Mouse (Mus musculus): ENCODE results near the gene Pold4.

DNA sequence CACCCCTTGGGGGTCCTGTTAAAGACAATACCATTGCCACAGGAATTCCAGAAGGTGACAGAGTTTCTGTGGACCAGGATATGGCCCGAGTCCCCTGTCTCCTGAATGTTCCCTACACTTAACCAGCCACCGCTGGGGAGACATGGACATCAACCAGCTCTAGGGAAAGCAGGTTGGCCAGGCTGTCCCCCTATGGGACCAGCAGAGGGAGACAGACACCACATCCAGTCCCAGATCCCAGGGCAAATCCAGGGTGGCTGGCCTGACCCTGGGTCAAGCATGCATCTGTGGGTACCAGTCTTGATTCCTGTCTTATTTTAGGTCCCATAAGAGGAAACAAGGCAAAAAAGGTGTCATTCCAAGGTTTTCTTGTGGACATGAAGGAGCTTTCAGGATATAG is 24.7 kb upstream of the Pold4 start:
- TF ChIP-seq CTCF (conservative IDR thresholded peaks at IDR 0.05 in 1 of 2, IDR thresholded peaks at IDR 0.05 in 1 of 2; ENCODE audit: low read depth in 2 of 2, low read length in 2 of 2) (peak; percentile 76 to 97), TCF12 (IDR thresholded peaks at IDR 0.05; ENCODE audit: low read depth, low read length) (peak; percentile 35; the same call in 1 of the 2 replicates), GABPA (IDR thresholded peaks at IDR 0.05; ENCODE audit: insufficient replicate concordance, low read depth, low read length) (no peak), MAX (IDR thresholded peaks at IDR 0.05; ENCODE audit: low read length) (no peak), MYC (IDR thresholded peaks at IDR 0.05; ENCODE audit: low read depth, low read length) (0 out of 2 replicates have a peak, but pooled peaks have one; percentile 44), SMC3 (IDR thresholded peaks at IDR 0.05; ENCODE audit: low read depth, low read length) (peak; percentile 97), USF1 (IDR thresholded peaks at IDR 0.05; ENCODE audit: low read depth, low read length) (no peak), BHLHE40 (IDR thresholded peaks at IDR 0.05; ENCODE audit: low read depth, low read length) (no peak)

Measured in CH12.LX (cell line).